Mouse (Mus musculus): ENCODE measurements around the gene Grm4.

The Grm4 gene

DNA sequence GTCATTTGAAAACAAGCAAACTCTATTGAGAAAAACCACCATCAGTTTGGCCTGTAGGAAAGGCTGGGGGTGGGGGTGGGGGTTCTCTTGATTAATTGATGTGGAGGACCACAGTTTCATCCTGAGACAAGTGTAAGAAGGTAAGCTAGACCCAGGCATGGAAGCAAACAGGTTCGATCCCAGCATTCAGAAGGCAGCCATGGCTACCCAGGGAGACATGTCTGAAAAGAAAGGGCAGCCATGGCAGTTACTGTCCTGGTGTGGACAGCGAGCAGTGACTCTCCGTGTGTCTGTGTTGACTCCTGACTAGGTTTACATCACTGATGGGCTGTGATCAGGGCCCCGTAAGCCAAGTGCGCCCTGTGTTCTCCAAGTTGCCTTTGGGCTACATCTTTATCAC is at the start of gene Grm4:
TSS of gene Grm4 (minus strand) at position 101 of the 400 bp plus-strand sequence.
- in situ Hi-C loops (cut with MboI, MseI): loop anchor here (25.0 kb wide), 1 partner anchor 359 kb away; the partner anchor contains the start of gene Ip6k3

DNA sequence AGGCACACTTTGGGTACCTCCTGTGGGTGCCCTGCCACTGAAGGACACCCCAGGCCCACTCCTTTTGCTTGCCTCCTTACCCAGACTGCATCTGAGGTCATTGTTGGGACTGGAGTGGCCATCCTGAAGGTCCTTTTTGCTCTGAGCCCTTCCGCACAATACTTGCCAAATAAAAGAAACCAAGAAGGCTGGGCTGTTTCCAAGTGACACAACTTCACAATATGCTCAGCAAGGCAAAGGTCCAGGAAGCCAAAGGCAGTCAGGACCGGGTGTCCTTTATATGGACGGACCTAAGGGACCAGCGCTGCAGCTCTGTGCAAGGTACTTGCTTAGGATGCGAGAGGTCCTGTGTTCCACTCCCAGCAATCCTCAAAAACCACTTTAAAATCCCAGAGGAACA is 47.0 kb upstream of the Grm4 start:
- in situ Hi-C loops (cut with MboI, MseI): loop anchor here (5.0 kb wide), 2 partner anchors 49 to 856 kb away; no protein-coding TSS in a partner anchor

DNA sequence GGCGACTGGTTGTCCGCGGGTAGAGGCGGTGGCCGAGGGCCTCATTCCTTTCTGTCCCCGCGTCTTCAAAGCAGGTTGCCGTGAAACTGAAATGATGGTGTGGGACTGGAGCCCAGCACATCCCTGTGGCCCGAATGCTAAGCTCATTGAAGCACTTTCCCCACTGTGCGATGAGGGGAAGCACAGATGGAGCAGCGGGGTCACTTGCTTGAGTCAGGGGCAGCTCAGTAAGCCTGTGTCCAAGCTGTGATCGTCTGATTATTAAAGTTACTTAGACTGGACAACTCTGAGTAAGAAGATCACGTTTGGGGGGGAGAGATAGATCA is 44.7 kb upstream of the Grm4 start:
- in situ Hi-C loops (cut with MboI, MseI): loop anchor here (5.0 kb wide), 2 partner anchors 51 to 854 kb away; no protein-coding TSS in a partner anchor

DNA sequence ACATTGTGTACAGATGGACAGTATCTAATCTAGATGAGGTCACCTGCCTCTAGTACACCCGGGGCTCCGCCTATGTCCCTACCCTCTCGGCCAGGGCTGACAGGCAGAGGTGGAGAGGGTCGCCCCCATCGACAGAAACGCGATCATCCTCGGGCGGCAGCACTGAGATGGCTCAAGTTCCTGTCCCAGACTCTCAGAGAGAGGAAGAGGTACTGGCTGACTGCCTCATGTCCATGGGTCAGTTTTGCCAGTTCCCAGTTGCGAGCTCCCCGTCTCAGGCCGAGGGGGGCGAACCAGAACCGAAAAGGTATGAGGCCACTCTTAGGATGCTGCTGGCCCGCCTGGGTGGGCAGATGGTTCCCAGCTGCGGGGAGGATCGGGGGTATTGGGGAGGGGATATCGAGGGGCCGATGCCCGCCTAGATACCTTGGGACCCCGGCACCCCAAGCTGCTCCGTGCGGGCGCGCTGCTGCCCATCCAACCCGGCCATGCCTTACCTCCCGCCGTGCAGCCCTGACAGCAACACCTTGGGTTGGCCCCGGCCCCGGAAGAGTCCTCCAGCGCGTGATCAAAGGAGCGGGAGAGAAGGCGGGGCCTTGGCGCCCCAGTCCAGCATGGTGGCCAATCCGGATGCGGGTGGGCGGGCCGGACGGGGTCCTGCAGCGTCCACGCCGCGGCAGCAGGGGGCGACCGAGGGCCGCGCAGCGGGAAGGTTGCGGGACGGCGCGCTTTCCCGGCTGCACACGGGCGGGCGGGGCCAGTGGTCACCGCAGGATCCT is 44.1 kb upstream of the Grm4 start, which contains the start of gene AI413582:
TSS of gene AI413582 (minus strand) at position 594 of the 779 bp plus-strand sequence.
- in situ Hi-C loops (cut with MboI, MseI): loop anchor here (5.0 kb wide), 2 partner anchors 52 to 853 kb away; no protein-coding TSS in a partner anchor

DNA sequence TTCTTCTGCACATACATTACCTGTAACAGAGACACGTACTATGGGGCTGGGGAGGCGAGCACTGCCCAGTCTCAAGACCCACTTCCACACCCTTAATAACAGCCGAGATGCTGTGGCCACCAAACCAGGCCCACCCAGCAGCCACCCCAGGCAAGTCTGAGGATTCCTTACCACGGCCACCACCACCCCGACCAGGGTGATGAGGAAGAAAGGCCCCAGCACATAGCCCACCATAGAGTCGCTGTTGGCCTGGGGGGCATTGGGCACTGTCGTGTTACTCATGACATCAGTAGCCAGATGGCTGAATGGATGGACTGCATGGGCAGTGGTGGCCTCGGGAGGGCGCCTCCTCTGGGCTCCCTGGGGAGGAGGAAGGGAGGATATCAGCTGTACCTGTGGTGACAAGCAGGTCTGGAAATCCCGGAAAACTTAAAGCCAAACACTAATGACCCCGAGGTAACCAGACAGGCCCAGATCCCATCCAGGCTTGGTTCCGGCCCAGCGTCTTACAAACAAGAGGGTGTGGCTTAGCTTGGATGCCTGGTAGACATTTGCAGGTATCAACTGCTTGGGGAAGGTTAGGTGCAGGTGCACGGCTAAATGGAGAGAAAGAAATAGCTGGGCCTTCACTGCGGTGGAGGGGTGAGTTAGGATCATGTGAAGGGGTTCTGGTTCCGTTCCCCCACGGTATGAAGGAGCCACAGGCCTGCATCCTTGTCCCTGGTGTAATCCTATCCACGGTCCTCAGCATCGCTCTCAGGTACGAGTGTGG is 43.4 kb upstream of the Grm4 start:
- in situ Hi-C loops (cut with MboI, MseI): loop anchor here (5.0 kb wide), 2 partner anchors 53 to 852 kb away; no protein-coding TSS in a partner anchor

DNA sequence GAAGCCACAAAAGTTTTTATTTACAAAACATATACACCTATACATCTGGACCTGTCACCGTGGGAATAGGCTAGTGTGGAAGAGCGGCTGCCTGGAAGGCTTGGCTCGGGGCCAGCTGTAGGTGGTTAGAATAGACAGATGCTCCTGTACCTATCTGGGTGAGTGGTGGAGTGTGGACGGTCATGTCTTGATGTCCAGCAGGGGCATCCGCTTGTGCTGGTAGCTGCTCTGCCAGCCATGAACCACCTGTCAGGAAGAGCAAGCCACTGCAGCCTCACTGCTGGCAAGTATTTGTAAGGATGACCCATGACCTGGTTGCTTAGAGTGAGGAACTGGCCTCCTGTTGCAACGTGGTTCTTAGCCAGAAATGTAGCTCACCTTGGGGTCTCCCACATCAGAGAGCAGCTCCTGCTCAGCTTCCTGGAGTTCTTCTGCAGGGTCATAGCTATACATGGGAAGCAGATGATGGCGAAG is 42.6 kb upstream of the Grm4 start:
- in situ Hi-C loops (cut with MboI, MseI): no loop called here

DNA sequence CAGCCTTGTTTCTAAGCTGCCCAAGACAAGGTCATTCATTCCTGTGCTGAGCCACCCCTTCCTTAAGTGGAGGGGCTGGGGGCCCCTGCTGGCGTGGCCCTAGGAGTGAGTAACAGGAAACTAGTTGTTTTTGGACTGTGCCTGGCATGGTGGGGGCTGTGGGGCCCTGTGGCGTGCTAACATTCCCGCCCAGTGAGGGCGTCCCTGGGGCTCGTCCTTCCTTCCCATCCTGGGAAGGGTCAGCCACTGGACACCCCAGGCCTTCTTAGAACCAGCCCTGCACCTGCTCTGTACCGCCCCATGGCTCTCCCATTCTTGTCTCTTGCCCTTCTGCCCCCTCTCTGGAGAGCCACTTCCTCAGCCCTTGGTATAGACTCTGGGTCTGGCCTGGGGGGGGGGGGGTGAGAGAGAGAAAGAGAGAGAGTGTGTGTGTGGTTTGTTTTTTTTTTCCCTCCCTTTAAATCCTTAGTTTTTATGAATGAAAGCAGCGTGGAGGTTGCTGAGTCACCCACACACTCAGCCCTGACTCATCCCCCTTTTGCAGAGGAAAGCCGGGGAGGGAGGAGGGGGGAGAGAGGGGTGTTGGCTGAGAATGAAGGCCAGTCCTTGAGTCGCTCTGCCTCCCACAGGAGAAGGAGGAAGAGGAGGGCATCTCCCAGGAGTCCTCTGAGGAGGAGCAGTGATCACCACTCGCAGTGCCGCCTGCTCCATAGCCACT is 40.8 kb upstream of the Grm4 start:
- in situ Hi-C loops (cut with MboI, MseI): no loop called here

DNA sequence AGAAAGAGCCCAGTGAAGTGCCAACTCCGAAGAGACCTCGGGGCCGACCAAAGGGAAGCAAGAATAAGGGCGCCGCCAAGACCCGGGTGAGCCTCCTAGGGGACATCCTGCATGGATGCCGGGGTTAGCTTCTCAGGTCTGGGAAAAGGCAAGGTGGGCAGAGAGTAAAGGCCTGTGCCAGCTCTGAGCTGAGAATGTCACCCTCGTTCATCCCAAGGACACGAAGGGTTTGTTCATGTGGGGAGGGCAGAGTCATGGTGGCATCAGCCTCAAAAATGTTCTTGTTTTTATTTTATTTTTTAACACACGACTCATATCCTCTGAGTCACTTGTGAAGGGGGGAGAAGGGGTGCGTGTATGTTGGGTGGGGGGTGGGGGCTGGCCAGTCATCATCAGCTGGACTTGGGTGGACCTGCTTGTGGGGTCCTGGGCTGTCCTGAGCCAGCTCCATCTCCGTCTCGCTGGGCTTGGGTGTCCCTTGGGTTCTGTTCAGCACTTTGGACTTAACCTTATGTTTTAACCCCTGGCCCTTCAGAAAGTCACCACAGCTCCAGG is 39.8 kb upstream of the Grm4 start:
- in situ Hi-C loops (cut with MboI, MseI): no loop called here

DNA sequence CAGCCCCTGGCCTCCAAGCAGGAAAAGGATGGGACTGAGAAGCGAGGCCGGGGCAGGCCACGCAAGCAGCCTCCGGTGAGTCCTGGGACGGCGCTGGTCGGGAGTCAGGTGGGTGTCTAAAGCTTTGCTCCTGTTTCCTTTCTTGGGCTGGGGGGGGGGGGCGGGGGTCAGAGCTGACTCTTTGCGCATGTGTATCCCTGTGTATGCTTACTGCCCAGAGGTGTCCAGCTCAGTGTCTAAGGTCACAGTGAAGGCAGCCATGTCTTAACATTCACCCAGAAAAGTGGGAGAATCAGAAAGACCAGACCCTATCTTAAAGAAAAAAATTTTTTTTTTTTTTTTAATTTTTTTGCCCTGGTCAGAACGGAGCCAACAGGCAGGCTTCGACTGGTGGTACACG is 38.4 kb upstream of the Grm4 start:
- in situ Hi-C loops (cut with MboI, MseI): no loop called here

DNA sequence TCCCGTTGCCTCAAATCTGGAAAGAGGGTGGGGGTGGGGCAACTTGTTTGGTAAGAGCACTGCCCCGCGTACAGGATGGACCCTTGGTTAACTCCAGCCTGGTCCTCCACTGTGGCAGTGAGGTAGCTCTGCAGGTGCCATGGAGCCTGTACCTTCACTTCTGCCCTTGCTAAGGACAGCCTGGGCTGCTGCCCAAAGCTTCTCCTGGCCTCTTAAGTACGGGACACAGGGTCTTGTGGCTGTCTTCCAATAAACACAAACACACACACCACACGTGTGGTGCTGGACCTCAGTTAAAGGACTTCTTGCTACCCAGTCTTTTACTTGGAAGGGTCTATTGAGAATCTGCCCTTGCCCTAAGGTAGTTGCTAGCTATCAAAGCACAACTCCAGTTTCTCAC is 37.6 kb upstream of the Grm4 start:
- in situ Hi-C loops (cut with MboI, MseI): no loop called here

DNA sequence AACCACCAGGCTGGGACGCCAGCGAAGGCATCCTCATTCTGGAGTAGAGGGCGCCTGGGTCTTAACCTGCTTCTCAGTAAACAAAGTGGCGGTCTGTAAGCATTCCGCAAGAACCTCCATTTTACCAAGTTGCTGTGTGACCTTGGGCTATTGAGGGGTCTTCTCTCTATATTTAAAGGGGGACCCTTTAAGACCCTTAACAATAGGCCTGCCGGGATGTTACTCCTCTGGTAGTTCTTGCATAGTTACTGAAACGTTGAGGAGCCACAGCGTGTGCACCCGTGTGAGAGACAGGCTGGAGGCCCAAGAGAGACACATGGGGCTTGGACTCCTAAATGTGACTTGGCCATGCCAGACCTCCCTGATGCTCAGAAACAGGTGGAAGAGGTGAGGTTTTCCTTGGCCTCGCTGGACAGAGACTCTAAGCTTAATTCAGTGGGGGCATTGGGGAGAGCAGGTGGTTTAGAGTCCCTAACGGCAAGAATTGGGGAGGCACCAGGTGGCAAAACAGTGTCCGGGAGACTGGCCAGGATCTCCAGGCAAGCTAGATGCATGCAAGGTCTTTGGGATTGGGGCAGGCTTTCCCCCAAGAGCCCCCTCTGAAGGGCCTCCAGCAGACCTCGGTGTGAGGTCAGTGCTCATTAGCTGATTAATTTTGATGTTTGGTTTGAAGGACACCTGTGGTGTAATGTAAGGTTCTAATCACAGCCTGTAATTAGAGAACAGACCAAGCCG is 36.9 kb upstream of the Grm4 start:
- in situ Hi-C loops (cut with MboI, MseI): no loop called here

DNA sequence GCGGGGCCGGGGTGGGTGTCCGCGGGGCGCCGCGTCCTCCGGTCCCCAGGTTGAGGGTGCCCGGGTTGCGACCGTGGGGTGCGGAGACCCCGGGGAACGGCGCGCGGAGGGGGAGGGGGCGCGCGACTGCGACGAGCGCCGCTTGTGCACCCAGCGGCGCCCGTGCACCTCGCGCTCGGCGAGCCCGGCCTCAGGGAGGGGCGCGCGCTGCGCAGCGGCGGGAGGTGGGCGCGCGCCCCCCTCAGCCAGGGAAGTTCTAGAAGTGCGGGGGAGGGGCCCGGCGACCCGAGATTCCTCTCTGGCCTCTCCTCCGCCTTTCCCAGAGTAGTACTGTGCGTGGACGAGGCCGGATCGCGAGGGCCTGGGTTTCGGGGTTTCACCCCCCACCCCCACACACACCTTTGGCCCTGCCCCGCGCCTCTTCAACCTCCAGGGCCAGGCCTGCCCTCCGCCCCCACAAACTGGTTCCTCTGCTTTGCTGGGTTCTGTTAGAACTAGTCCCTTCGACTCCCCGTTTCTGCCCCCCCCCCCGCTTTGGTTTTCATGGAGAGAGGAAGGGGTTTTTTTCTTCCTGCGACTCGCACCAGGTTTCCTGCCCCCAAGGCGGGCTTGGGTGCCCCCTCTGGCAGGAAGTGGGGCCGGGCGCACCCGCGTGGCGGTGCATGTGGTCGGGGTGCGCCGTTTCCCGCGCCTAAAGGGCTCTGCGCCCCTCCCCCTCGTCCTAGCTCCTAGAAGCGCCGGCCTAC is 36.2 kb upstream of the Grm4 start:
- in situ Hi-C loops (cut with MboI, MseI): no loop called here

DNA sequence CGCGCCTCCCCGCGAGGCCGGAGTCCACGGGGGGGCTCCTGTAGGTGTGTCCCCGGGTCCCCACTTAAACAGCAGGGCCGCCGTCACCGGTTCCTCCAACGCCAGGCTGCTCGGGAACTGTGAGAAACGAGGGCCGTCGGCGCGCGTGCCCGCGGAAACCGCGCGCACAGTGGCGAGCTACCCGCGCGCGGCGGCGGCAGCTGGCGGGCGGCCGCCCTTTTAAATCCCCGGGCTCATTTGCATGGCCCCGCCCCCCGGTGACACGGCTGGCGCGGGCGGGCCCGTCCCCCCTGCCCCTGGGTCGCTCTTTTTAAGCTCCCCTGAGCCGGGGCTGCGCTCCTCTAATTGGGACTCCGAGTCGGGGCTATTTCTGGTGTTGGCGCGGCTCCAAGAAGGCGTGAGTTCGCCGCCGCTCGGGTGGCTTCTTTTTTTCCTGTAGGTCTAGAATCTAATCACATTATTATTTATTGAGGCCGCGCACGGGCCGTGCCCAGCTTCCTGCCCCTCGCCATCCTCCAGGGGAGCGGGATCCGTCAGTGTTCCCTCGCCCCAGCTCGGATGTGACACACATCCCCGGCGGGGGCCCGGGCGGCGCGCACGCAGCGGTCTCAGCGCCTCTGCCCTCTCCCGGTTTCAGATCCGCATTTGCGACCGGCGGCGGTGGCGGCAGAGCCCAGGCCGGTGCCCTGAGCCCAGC is 35.3 kb upstream of the Grm4 start, which contains the start of gene Hmga1:
TSS of gene Hmga1 (plus strand) at position 183 of the 697 bp plus-strand sequence.
- in situ Hi-C loops (cut with MboI, MseI): no loop called here

DNA sequence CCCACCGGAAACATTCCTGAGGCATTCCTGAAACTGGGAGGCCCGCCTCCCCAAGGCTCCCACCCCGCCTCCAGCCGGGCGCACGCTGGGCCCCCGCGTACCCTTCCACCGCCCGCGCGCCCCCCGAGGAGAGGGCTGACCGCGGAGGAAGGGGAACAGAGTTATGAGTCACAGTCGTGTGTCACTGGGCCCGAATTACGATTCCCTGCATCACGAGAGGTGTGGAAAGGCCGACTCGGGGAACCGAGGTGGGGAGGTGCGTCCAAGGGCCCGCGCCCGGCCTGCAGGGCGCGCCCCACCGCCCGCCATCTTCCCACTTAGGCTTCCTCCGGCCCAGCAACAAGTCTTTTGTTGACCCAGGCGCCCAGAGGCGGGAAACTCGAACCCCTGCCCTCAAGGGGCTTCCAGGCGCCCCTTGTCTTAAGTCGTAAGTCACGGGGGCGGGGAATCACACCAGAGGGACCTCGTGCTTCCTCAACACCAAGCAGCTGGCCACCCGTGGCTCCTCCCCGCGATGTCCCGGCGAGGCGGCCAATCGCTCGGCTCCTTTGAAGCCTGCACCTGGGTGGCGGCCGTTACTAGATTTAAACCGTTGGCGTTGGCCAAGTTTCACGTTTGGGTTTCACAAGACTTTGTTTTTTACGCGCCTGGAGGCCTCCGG is 34.4 kb upstream of the Grm4 start:
- in situ Hi-C loops (cut with MboI, MseI): no loop called here

DNA sequence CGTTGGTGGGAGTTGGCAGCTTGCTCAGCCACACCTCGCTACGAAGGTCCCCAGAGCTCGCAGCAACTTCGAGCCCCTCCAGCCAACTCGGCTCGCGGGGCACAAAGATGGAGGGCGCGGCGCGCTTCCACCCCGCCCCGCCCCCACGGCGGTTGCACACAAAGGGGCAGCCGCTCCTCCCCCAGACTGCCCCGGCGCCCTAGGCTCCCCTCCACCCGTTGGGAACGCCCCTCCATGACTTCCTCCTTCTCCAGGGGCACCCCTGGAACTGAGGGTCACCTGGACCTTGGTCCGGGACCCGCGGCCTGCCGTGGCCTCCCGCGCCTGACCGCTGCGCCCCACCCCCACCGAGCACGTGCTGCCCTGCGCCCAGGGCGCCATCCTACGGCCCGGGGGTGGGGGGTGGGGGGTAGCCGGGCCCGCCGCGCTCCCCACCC is 33.9 kb upstream of the Grm4 start:
- in situ Hi-C loops (cut with MboI, MseI): no loop called here

DNA sequence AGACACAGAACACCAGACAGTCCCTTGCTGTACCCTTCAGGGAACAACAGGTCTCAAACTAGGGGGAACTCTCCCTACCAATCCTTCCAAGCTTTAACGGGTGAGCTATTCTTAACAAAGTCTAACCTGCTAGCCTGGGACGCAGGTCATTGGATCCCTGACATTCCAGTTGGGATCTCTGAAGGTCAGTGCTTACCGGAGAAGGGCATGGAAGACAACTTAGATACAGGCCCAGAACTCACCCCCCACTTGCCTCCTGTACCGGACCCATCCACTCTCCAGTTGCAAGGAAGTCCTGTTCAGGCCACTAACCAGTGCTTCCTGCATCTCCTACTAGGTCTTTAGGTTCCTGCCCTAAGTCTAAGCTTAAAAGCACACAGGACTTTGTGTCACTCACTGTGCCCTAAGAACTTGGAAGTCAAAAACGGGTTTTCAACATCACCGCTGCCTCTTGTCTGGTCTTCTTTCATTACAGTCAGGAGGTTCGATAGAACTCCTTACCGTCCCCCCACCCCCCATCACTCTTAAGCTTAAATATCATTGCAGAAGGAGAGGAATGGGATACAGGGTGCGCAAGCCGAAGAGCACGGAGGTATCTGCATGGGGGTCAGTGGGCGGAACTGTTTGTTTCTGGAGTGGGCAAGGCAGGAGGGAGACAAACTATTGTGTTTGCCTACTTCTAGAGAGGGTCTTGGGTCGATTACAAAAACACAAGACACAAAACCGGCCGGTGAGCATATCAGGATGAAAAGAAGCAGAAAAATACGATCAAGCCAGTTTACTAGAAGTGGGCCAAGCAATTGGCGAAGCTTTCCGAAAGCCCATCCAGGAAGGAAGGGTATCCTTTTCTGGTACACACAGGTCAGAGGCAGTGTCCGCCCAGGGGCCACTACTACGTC is 33.1 kb upstream of the Grm4 start:
- in situ Hi-C loops (cut with MboI, MseI): no loop called here

All from T-helper 1 cell (primary cell).